Mouse (Mus musculus): ENCODE measurements around the gene Farp1. TPM values are rescaled to one million over a fixed set of nuclear protein-coding genes. Genes with fewer than 3 reads are reported as not detected.

Gene Farp1
- polyA plus RNA-seq (2015; fragmentation: Nextera tagmentation; extraction: Ambion mirVana) = 24.1 and 25.0 TPM in 2 replicates

GRCm38 (mm10) chr14:121034973-121035662 is at the start of gene Farp1:
TSS of gene Farp1 (plus strand) at chr14:121035200.
- Histone ChIP-seq H3K27ac (peak within 1 kb of the TSS; percentile 91), H3K36me3 (no peaks in the 10 kb centered on the region), H3K27me3 (no peaks in the 10 kb centered on the region), H3K4me1 (peaks cover 42% of the 10 kb centered on the region), H3K9ac (peak within 1 kb of the TSS; percentile 83), H3K4me3 (peak within 1 kb of the TSS; percentile 84), H3K4me2 (peak within 1 kb of the TSS; percentile 96), H3K9me3 (no peaks in the 10 kb centered on the region)
- WGBS = 1% methylated on average over 54 of the region's 61 CpGs
- peak; percentile 96 for ATAC-seq (ENCODE audit: borderline replicate concordance, extremely low read depth, low FRiP score, low TSS enrichment)

GRCm38 (mm10) chr14:120989126-120989525 is 45.9 kb upstream of the Farp1 start:
- Histone ChIP-seq H3K9me3 (no peaks in the 10 kb centered on the region), H3K4me3 (no peak overlapping the region), H3K36me3 (no peaks in the 10 kb centered on the region), H3K27ac (no peak overlapping the region), H3K4me2 (no peak overlapping the region), H3K9ac (no peak overlapping the region), H3K27me3 (no peaks in the 10 kb centered on the region), H3K4me1 (no peaks in the 10 kb centered on the region)
- ATAC-seq (ENCODE audit: borderline replicate concordance, extremely low read depth, low FRiP score, low TSS enrichment) = no peak
- WGBS = 49% methylated on average over 6 of the region's 6 CpGs

GRCm38 (mm10) chr14:120997686-120998085 is 37.3 kb upstream of the Farp1 start:
- Histone ChIP-seq H3K27ac (no peak overlapping the region), H3K9ac (no peak overlapping the region), H3K9me3 (no peaks in the 10 kb centered on the region), H3K36me3 (no peaks in the 10 kb centered on the region), H3K4me3 (no peak overlapping the region), H3K27me3 (no peaks in the 10 kb centered on the region), H3K4me1 (no peaks in the 10 kb centered on the region), H3K4me2 (no peak overlapping the region)
- no peak for ATAC-seq (ENCODE audit: borderline replicate concordance, extremely low read depth, low FRiP score, low TSS enrichment)
- 79% methylated on average over 5 of the region's 5 CpGs for WGBS

- H3K27me3 ChIP-seq = no peaks in the 10 kb centered on the region
- H3K9ac ChIP-seq = no peak overlapping the region
- H3K27ac ChIP-seq = 0 out of 2 replicates have a peak overlapping the region, but pooled peaks have one; percentile 1
- no peaks in the 10 kb centered on the region for H3K4me1 ChIP-seq
- H3K4me3 ChIP-seq = no peak overlapping the region
- H3K36me3 ChIP-seq = no peaks in the 10 kb centered on the region
- no peak overlapping the region for H3K4me2 ChIP-seq
- ATAC-seq (ENCODE audit: borderline replicate concordance, extremely low read depth, low FRiP score, low TSS enrichment) = no peak; the same call in 1 of the 2 replicates
- H3K9me3 ChIP-seq = no peaks in the 10 kb centered on the region
- 32% methylated on average over 12 of the region's 12 CpGs for WGBS
Measured at GRCm38 (mm10) chr14:121000561-121001340, 34.2 kb upstream of the Farp1 start.

- ATAC-seq (ENCODE audit: borderline replicate concordance, extremely low read depth, low FRiP score, low TSS enrichment) = no peak
- Histone ChIP-seq H3K9ac (no peak overlapping the region), H3K27ac (no peak overlapping the region), H3K27me3 (no peaks in the 10 kb centered on the region), H3K4me3 (no peak overlapping the region), H3K9me3 (no peaks in the 10 kb centered on the region), H3K4me1 (no peaks in the 10 kb centered on the region), H3K36me3 (no peaks in the 10 kb centered on the region), H3K4me2 (no peak overlapping the region)
- WGBS = 56% methylated on average over 6 of the region's 6 CpGs
Measured at GRCm38 (mm10) chr14:121005621-121006020, 29.4 kb upstream of the Farp1 start.

- Histone ChIP-seq H3K27ac (no peak overlapping the region), H3K9ac (no peak overlapping the region), H3K9me3 (no peaks in the 10 kb centered on the region), H3K4me2 (no peak overlapping the region), H3K27me3 (no peaks in the 10 kb centered on the region), H3K4me1 (no peaks in the 10 kb centered on the region), H3K36me3 (no peaks in the 10 kb centered on the region), H3K4me3 (no peak overlapping the region)
- WGBS = 85% methylated on average over 8 of the region's 8 CpGs
- no peak for ATAC-seq (ENCODE audit: borderline replicate concordance, extremely low read depth, low FRiP score, low TSS enrichment)
Measured at GRCm38 (mm10) chr14:121006021-121006420, 29.0 kb upstream of the Farp1 start.

- Histone ChIP-seq H3K27ac (no peak overlapping the region), H3K27me3 (no peaks in the 10 kb centered on the region), H3K36me3 (no peaks in the 10 kb centered on the region), H3K9ac (no peak overlapping the region), H3K9me3 (no peaks in the 10 kb centered on the region), H3K4me2 (no peak overlapping the region), H3K4me1 (no peaks in the 10 kb centered on the region), H3K4me3 (no peak overlapping the region)
- no peak for ATAC-seq (ENCODE audit: borderline replicate concordance, extremely low read depth, low FRiP score, low TSS enrichment)
- 92% methylated on average over 2 of the region's 2 CpGs for WGBS
Measured at GRCm38 (mm10) chr14:121015114-121015690, 19.8 kb upstream of the Farp1 start.

- H3K9ac ChIP-seq = no peak overlapping the region
- WGBS = 80% methylated on average over 5 of the region's 5 CpGs
- no peak overlapping the region for H3K4me2 ChIP-seq
- no peak for ATAC-seq (ENCODE audit: borderline replicate concordance, extremely low read depth, low FRiP score, low TSS enrichment)
- H3K27ac ChIP-seq = no peak overlapping the region
- no peaks in the 10 kb centered on the region for H3K9me3 ChIP-seq
- no peak overlapping the region for H3K4me3 ChIP-seq
- H3K4me1 ChIP-seq = 0 out of 2 replicates have a peak, but pooled peaks cover 5% of the 10 kb centered on the region
- H3K27me3 ChIP-seq = no peaks in the 10 kb centered on the region
- H3K36me3 ChIP-seq = no peaks in the 10 kb centered on the region
Measured at GRCm38 (mm10) chr14:121022403-121022802, 12.6 kb upstream of the Farp1 start.

- Histone ChIP-seq H3K4me1 (0 out of 2 replicates have a peak, but pooled peaks cover 5% of the 10 kb centered on the region), H3K36me3 (no peaks in the 10 kb centered on the region), H3K27me3 (no peaks in the 10 kb centered on the region), H3K9me3 (no peaks in the 10 kb centered on the region), H3K9ac (no peak overlapping the region), H3K27ac (peak overlapping the region; percentile 41), H3K4me3 (no peak overlapping the region), H3K4me2 (no peak overlapping the region)
- 47% methylated on average over 8 of the region's 8 CpGs for WGBS
- ATAC-seq (ENCODE audit: borderline replicate concordance, extremely low read depth, low FRiP score, low TSS enrichment) = peak; percentile 81
Measured at GRCm38 (mm10) chr14:121025381-121025780, 9.6 kb upstream of the Farp1 start.

- no peak overlapping the region for H3K27ac ChIP-seq
- H3K9ac ChIP-seq = no peak overlapping the region
- no peak for ATAC-seq (ENCODE audit: borderline replicate concordance, extremely low read depth, low FRiP score, low TSS enrichment)
- no peak overlapping the region for H3K4me2 ChIP-seq
- no peak overlapping the region for H3K4me3 ChIP-seq
- H3K36me3 ChIP-seq = no peaks in the 10 kb centered on the region
- no peaks in the 10 kb centered on the region for H3K27me3 ChIP-seq
- WGBS = 64% methylated on average over 2 of the region's 2 CpGs
- peaks cover 11% of the 10 kb centered on the region for H3K4me1 ChIP-seq
- H3K9me3 ChIP-seq = no peaks in the 10 kb centered on the region
Measured at GRCm38 (mm10) chr14:121031396-121031795, 3.6 kb upstream of the Farp1 start.

- Histone ChIP-seq H3K36me3 (no peaks in the 10 kb centered on the region), H3K4me3 (peak overlapping the region; percentile 84), H3K27ac (no peak overlapping the region), H3K9ac (no peak overlapping the region), H3K4me2 (peak overlapping the region; percentile 96), H3K27me3 (no peaks in the 10 kb centered on the region), H3K9me3 (no peaks in the 10 kb centered on the region), H3K4me1 (peaks cover 38% of the 10 kb centered on the region)
- 27% methylated on average over 10 of the region's 10 CpGs for WGBS
- ATAC-seq (ENCODE audit: borderline replicate concordance, extremely low read depth, low FRiP score, low TSS enrichment) = no peak
Measured at GRCm38 (mm10) chr14:121034525-121034924, 475 bp upstream of the Farp1 start.

All from lung, embryonic 15.5 days (tissue).